Mouse (Mus musculus) effector memory CD4-positive, alpha-beta T cell, adult 7 months (primary cell): Measurements from ENCODE around the gene Tgm3. TPM values are rescaled to one million over a fixed set of nuclear protein-coding genes. Genes with fewer than 3 reads are reported as not detected.

Experiments used
- polyA plus RNA-seq: library from polyadenylated mRNA; unstranded; fragments of 100-300 nt; shearing (Covaris generic); gene quantifications from one replicate; pipeline ENCODE4 v1.2.1, GENCODE M21; 2017

Tgm3 gene
- not detected for polyA plus RNA-seq

GRCm38 (mm10) chr2:130012026-130012425 lies at the start of gene Tgm3:
TSS of gene Tgm3 (plus strand) at chr2:130012349.

Other genes starting within 250 kb of the Tgm3 start
- 3.4 TPM for gene Stk35, start 211.8 kb upstream of the Tgm3 start, polyA plus RNA-seq
- not detected for gene Tgm6, start 100.1 kb downstream of the Tgm3 start, polyA plus RNA-seq
- 355 TPM for gene Snrpb, start 167.1 kb downstream of the Tgm3 start, polyA plus RNA-seq
- 0.16 TPM for gene Tmc2, start 182.8 kb downstream of the Tgm3 start, polyA plus RNA-seq